Mouse (Mus musculus): ENCODE results near the gene Lrrc39. TPM values are rescaled to one million over a fixed set of nuclear protein-coding genes. Genes with fewer than 3 reads are reported as not detected.

Gene Lrrc39
- polyA plus RNA-seq, 1 experiment, result not detected

- Histone ChIP-seq H3K4me1 (ENCODE audit: control insufficient read depth, insufficient read depth, low read length) (no peaks in the 10 kb centered on the region), H3K36me3 (ENCODE audit: control insufficient read depth, insufficient read depth, low read length) (no peaks in the 10 kb centered on the region), H3K27ac (ENCODE audit: control insufficient read depth, insufficient read depth, low read depth, low read length) (no peak within 1 kb of the TSS), H3K4me3 (ENCODE audit: control insufficient read depth, low read depth, low read length) (no peak within 1 kb of the TSS), H3K27me3 (ENCODE audit: control insufficient read depth, insufficient read depth, low read length) (no peaks in the 10 kb centered on the region)
- TF ChIP-seq POLR2A (IDR thresholded peaks at IDR 0.05; ENCODE audit: control insufficient read depth, low read depth, low read length) (no peak), CTCF (IDR thresholded peaks at IDR 0.05; ENCODE audit: control insufficient read depth, insufficient read depth, insufficient replicate concordance, low read depth, low read length) (no peak)
These were observed 51.6 kb downstream of the Lrrc39 start, which contains the start of gene Trmt13 for GRCm38 (mm10) chr3:116614295-116614892. Gene Trmt13, minus strand, starts transcription at chr3:116614587.

GRCm38 (mm10) chr3:116615318-116616068, 52.7 kb downstream of the Lrrc39 start:
- TF ChIP-seq CTCF (IDR thresholded peaks at IDR 0.05; ENCODE audit: control insufficient read depth, insufficient read depth, insufficient replicate concordance, low read depth, low read length) (no peak), POLR2A (IDR thresholded peaks at IDR 0.05; ENCODE audit: control insufficient read depth, low read depth, low read length) (no peak)
- H3K27me3 ChIP-seq (ENCODE audit: control insufficient read depth, insufficient read depth, low read length), result no peaks in the 10 kb centered on the region
- H3K4me1 ChIP-seq (ENCODE audit: control insufficient read depth, insufficient read depth, low read length), result no peaks in the 10 kb centered on the region
- no peak overlapping the region for H3K27ac ChIP-seq (ENCODE audit: control insufficient read depth, insufficient read depth, low read depth, low read length)
- no peak overlapping the region for H3K4me3 ChIP-seq (ENCODE audit: control insufficient read depth, low read depth, low read length)
- no peaks in the 10 kb centered on the region for H3K36me3 ChIP-seq (ENCODE audit: control insufficient read depth, insufficient read depth, low read length)

- Histone ChIP-seq H3K4me1 (ENCODE audit: control insufficient read depth, insufficient read depth, low read length) (no peaks in the 10 kb centered on the region), H3K36me3 (ENCODE audit: control insufficient read depth, insufficient read depth, low read length) (peaks cover 1% of the 10 kb centered on the region; the same call in 1 of the 2 replicates), H3K4me3 (ENCODE audit: control insufficient read depth, low read depth, low read length) (no peak overlapping the region), H3K27me3 (ENCODE audit: control insufficient read depth, insufficient read depth, low read length) (no peaks in the 10 kb centered on the region), H3K27ac (ENCODE audit: control insufficient read depth, insufficient read depth, low read depth, low read length) (no peak overlapping the region)
- TF ChIP-seq CTCF (IDR thresholded peaks at IDR 0.05; ENCODE audit: control insufficient read depth, insufficient read depth, insufficient replicate concordance, low read depth, low read length) (no peak), POLR2A (IDR thresholded peaks at IDR 0.05; ENCODE audit: control insufficient read depth, low read depth, low read length) (no peak)
These were observed 56.1 kb downstream of the Lrrc39 start for GRCm38 (mm10) chr3:116618855-116619254.

- Histone ChIP-seq H3K36me3 (ENCODE audit: control insufficient read depth, insufficient read depth, low read length) (peaks cover 1% of the 10 kb centered on the region; the same call in 1 of the 2 replicates), H3K4me1 (ENCODE audit: control insufficient read depth, insufficient read depth, low read length) (no peaks in the 10 kb centered on the region), H3K27me3 (ENCODE audit: control insufficient read depth, insufficient read depth, low read length) (no peaks in the 10 kb centered on the region)
These were observed 58.0 kb downstream of the Lrrc39 start for GRCm38 (mm10) chr3:116620636-116621370.

GRCm38 (mm10) chr3:116622641-116623040, 59.9 kb downstream of the Lrrc39 start:
- no peaks in the 10 kb centered on the region for H3K27me3 ChIP-seq (ENCODE audit: control insufficient read depth, insufficient read depth, low read length)
- no peaks in the 10 kb centered on the region for H3K4me1 ChIP-seq (ENCODE audit: control insufficient read depth, insufficient read depth, low read length)
- TF ChIP-seq CTCF (IDR thresholded peaks at IDR 0.05; ENCODE audit: control insufficient read depth, insufficient read depth, insufficient replicate concordance, low read depth, low read length) (no peak), POLR2A (IDR thresholded peaks at IDR 0.05; ENCODE audit: control insufficient read depth, low read depth, low read length) (no peak)
- no peak overlapping the region for H3K27ac ChIP-seq (ENCODE audit: control insufficient read depth, insufficient read depth, low read depth, low read length)
- no peak overlapping the region for H3K4me3 ChIP-seq (ENCODE audit: control insufficient read depth, low read depth, low read length)
- H3K36me3 ChIP-seq (ENCODE audit: control insufficient read depth, insufficient read depth, low read length), result peaks cover 1% of the 10 kb centered on the region; the same call in 1 of the 2 replicates

More at GRCm38 (mm10) chr3:116620636-116621370, 58.0 kb downstream of the Lrrc39 start:
- TF ChIP-seq POLR2A (IDR thresholded peaks at IDR 0.05; ENCODE audit: control insufficient read depth, low read depth, low read length) (no peak), CTCF (IDR thresholded peaks at IDR 0.05; ENCODE audit: control insufficient read depth, insufficient read depth, insufficient replicate concordance, low read depth, low read length) (no peak)
- H3K27ac ChIP-seq (ENCODE audit: control insufficient read depth, insufficient read depth, low read depth, low read length), result no peak overlapping the region
- H3K4me3 ChIP-seq (ENCODE audit: control insufficient read depth, low read depth, low read length), result no peak overlapping the region

GRCm38 (mm10) chr3:116631459-116631858, 68.7 kb downstream of the Lrrc39 start:
- H3K27me3 ChIP-seq (ENCODE audit: control insufficient read depth, insufficient read depth, low read length), result no peaks in the 10 kb centered on the region
- no peak for TF ChIP-seq POLR2A (IDR thresholded peaks at IDR 0.05; ENCODE audit: control insufficient read depth, low read depth, low read length)
- no peak for TF ChIP-seq CTCF (IDR thresholded peaks at IDR 0.05; ENCODE audit: control insufficient read depth, insufficient read depth, insufficient replicate concordance, low read depth, low read length)
- no peak overlapping the region for H3K27ac ChIP-seq (ENCODE audit: control insufficient read depth, insufficient read depth, low read depth, low read length)
- H3K4me3 ChIP-seq (ENCODE audit: control insufficient read depth, low read depth, low read length), result no peak overlapping the region
- H3K4me1 ChIP-seq (ENCODE audit: control insufficient read depth, insufficient read depth, low read length), result no peaks in the 10 kb centered on the region
- peaks cover 2% of the 10 kb centered on the region for H3K36me3 ChIP-seq (ENCODE audit: control insufficient read depth, insufficient read depth, low read length)

Other genes starting within 250 kb of the Lrrc39 start
- gene Cdc14a, start 138.9 kb upstream of the Lrrc39 start, polyA plus RNA-seq (2012; rRNA removed), result 57.9 and 64.6 TPM in 2 replicates
- gene Rtca, start 54.8 kb upstream of the Lrrc39 start, polyA plus RNA-seq (2012; rRNA removed), result 98.8 and 100 TPM in 2 replicates
- gene Dbt, start 49.9 kb upstream of the Lrrc39 start, polyA plus RNA-seq (2012; rRNA removed), result 2.2 and 2.6 TPM in 2 replicates
- gene Sass6, start 32.0 kb downstream of the Lrrc39 start, polyA plus RNA-seq (2012; rRNA removed), result 21.4 and 22.8 TPM in 2 replicates
- gene Trmt13, start 51.6 kb downstream of the Lrrc39 start, polyA plus RNA-seq (2012; rRNA removed), result 4.8 and 5.0 TPM in 2 replicates
- gene Mfsd14a, start 99.7 kb downstream of the Lrrc39 start, polyA plus RNA-seq (2012; rRNA removed), result 115 and 145 TPM in 2 replicates
- gene Gm43191, start 118.3 kb downstream of the Lrrc39 start, polyA plus RNA-seq (2012; rRNA removed), result 0.19 TPM in 1 of 2 replicates, not detected in the other
- gene Slc35a3, start 149.9 kb downstream of the Lrrc39 start, polyA plus RNA-seq (2012; rRNA removed), result 19.5 and 20.1 TPM in 2 replicates
- gene Agl, start 245.2 kb downstream of the Lrrc39 start, polyA plus RNA-seq (2012; rRNA removed), result 2.8 and 3.2 TPM in 2 replicates

All from testis, adult 2 months (tissue).